Mouse (Mus musculus): ENCODE results near the gene Gsdma2.

DNA sequence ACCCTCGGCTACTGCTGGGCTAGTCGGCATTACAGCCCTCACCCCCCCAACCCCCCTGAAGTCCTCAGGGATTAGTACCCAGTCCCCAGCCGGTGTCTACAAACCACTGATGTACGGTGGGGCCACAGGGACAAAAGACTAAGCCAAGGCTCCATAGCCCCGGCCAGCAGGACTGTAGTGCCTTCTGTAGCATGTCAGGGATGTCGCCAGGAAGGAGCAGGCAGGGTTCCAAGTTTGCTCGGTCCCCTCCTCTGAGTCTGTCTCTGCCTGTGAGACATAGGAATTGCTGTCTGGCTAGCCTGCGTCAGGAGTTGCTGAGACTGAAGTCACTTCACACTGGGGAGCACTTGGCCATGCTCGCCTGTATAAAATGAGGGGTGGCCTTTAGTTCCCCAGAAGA, 47.7 kb downstream of the Gsdma2 start:
- TF ChIP-seq MYOG (IDR thresholded peaks at IDR 0.05; ENCODE audit: control insufficient read depth in 1 of 3, insufficient read depth in 1 of 3, insufficient read length in 2 of 3, low read depth in 2 of 3) (no peak), POLR2AphosphoS2 (IDR thresholded peaks at IDR 0.05; ENCODE audit: insufficient read length, low read depth) (no peak), MAX (IDR thresholded peaks at IDR 0.05; ENCODE audit: low read depth) (no peak), POLR2A (IDR thresholded peaks at IDR 0.05; ENCODE audit: insufficient read length, low read depth) (no peak), USF1 (IDR thresholded peaks at IDR 0.05; ENCODE audit: low read depth) (no peak), E2F4 (IDR thresholded peaks at IDR 0.05; ENCODE audit: insufficient read depth) (no peak), TCF3 (IDR thresholded peaks at IDR 0.05; ENCODE audit: insufficient read length, low read depth) (no peak), REST (IDR thresholded peaks at IDR 0.05; ENCODE audit: insufficient read depth, insufficient read length) (no peak)

All from myocyte (in vitro differentiated cells).